Mouse (Mus musculus) left cerebral cortex, adult 8-10 months (tissue): ENCODE measurements around the gene Cacng6. TPM values are rescaled to one million over a fixed set of nuclear protein-coding genes. Genes with fewer than 3 reads are reported as not detected.
A peak's percentile ranks its signal among the peaks of the same experiment; 100 is the strongest.
"Not testable (repeated sequence)": the region's sequence is repeated elsewhere in the genome, so short reads cannot be mapped to it uniquely, and the experiment has no call there.

ENCODE experiments used
- DNase-seq, 2 experiments: peaks; one replicate each; pipeline ENCODE4 v3.0.0; 2022; ENCODE audit warnings: low spot score in 2 of 2
- total RNA-seq, 4 experiments: library from RNA; stranded (reverse); gene quantifications; 2 replicates each; pipeline ENCODE4 v1.2.4; 2022

Gene Cacng6
- total RNA-seq, result 1 to 10 TPM; 1.0 to 2.5 (median 1.9) TPM

- DNase-seq, result no peak
These were observed at the start of gene Cacng6 for GRCm38 (mm10) chr7:3423895-3424294. Gene Cacng6 (plus strand): TSS chr7:3424195.

- DNase-seq, result no peak
These were observed 47.2 kb upstream of the Cacng6 start for GRCm38 (mm10) chr7:3376831-3377230.

GRCm38 (mm10) chr7:3382123-3382522 is 41.9 kb upstream of the Cacng6 start:
- no peak for DNase-seq

- no peak for DNase-seq
These were observed 39.1 kb upstream of the Cacng6 start for GRCm38 (mm10) chr7:3384807-3385319.

GRCm38 (mm10) chr7:3386036-3386730 is 37.8 kb upstream of the Cacng6 start:
- DNase-seq, result no peak

- DNase-seq, result no peak
These were observed 36.2 kb upstream of the Cacng6 start for GRCm38 (mm10) chr7:3387761-3388160.

- DNase-seq, result no peak
These were observed 35.1 kb upstream of the Cacng6 start for GRCm38 (mm10) chr7:3388885-3389284.

GRCm38 (mm10) chr7:3389444-3390412 is 34.3 kb upstream of the Cacng6 start:
- DNase-seq, result peak in 1 of 2 experiments; percentile 62

GRCm38 (mm10) chr7:3390413-3391080 is 33.4 kb upstream of the Cacng6 start, which contains the start of gene Cacng8:
Gene Cacng8 (plus strand): TSS chr7:3390683.
- DNase-seq, result no peak

- no peak for DNase-seq
These were observed 32.9 kb upstream of the Cacng6 start for GRCm38 (mm10) chr7:3391081-3391451.

GRCm38 (mm10) chr7:3391809-3392208 is 32.2 kb upstream of the Cacng6 start:
- no peak for DNase-seq

- no peak for DNase-seq
These were observed 26.6 kb upstream of the Cacng6 start for GRCm38 (mm10) chr7:3397355-3397754.

GRCm38 (mm10) chr7:3397797-3398196 is 26.2 kb upstream of the Cacng6 start:
- no peak for DNase-seq

- DNase-seq, result not testable (repeated sequence)
These were observed 25.6 kb upstream of the Cacng6 start for GRCm38 (mm10) chr7:3398363-3398762.

- no peak for DNase-seq
These were observed 24.1 kb upstream of the Cacng6 start for GRCm38 (mm10) chr7:3399937-3400336.

- no peak for DNase-seq
These were observed 14.1 kb upstream of the Cacng6 start for GRCm38 (mm10) chr7:3409729-3410520.

- peak in 1 of 2 experiments; percentile 76 for DNase-seq
These were observed 12.6 kb upstream of the Cacng6 start for GRCm38 (mm10) chr7:3411160-3411941.

GRCm38 (mm10) chr7:3412036-3412435 is 12.0 kb upstream of the Cacng6 start:
- peak in 1 of 2 experiments; percentile 55 for DNase-seq

GRCm38 (mm10) chr7:3414888-3415287 is 9.1 kb upstream of the Cacng6 start:
- no peak for DNase-seq

GRCm38 (mm10) chr7:3415378-3415777 is 8.6 kb upstream of the Cacng6 start:
- DNase-seq, result no peak
